Mouse (Mus musculus) liver, embryonic 14.5 days (tissue): ENCODE measurements around the gene Parp12.

Source experiments
- CTCF ChIP-seq: IDR thresholded peaks from 2 replicates; pipeline ENCODE4 v1.5.1; 2016; ENCODE audit warnings: antibody characterized with exemption, low read depth, control low read depth
- EP300 ChIP-seq: IDR thresholded peaks from 2 replicates; pipeline ENCODE4 v1.6.1; 2016; ENCODE audit warnings: antibody characterized with exemption, low read depth

- TF ChIP-seq CTCF = no peak
- no peak for TF ChIP-seq EP300
These were observed 65.5 kb downstream of the Parp12 start for GRCm38 (mm10) chr6:39052636-39053035.
